Mouse (Mus musculus) heart, adult 9 months (tissue): ENCODE data around the gene Rnf115.

Source experiments
- DNase-seq, 2 experiments: peaks; one replicate each; pipeline ENCODE4 v3.0.0; 2022; ENCODE audit warnings: low spot score in 2 of 2

Rnf115 gene

DNA sequence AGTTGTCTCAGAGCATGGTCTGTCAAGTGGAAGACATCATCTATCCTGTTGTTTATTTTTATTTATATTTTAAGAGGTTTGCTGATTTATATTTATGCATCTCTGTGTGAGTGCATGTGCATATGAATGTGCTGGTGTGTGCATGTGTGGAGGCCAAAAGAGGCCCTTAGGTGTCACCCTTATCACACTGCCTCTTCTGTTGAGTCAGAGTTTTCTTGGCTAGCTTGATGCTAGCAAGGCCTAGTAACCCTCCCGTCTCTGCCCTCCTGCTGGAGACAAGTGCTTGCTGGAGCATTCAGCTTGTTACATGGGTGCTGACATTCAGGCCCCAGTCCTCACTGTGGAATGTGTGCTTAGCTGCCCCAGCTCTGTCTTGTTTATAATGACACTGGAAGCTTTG lies 45.5 kb downstream of the Rnf115 start:
- peak in 1 of 2 experiments; percentile 10 for DNase-seq

DNA sequence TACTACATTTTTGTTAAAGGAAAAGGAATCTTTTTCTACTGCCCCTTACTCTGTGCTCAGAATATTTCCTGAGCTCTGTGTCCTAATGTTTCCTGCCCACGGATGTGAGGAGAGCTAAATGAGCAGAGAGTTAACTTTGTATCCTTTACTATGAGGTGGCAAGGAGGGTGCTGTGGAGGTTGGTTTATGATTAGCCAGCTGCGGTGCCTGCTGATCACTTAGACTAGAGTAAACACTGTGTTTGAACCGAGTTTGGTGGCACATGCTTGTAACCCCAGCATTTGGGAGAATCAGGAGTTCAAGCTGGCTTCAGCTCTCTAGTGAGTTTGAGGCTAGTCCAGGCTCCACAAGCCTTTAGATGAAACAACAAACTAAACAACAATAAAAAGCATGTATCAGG lies 49.7 kb downstream of the Rnf115 start:
- DNase-seq: no peak

GRCm38 (mm10) chr3:96782236-96782635 lies 54.8 kb downstream of the Rnf115 start:
- no peak for DNase-seq

- DNase-seq: no peak
These were observed 60.3 kb downstream of the Rnf115 start for GRCm38 (mm10) chr3:96787784-96788183.

DNA sequence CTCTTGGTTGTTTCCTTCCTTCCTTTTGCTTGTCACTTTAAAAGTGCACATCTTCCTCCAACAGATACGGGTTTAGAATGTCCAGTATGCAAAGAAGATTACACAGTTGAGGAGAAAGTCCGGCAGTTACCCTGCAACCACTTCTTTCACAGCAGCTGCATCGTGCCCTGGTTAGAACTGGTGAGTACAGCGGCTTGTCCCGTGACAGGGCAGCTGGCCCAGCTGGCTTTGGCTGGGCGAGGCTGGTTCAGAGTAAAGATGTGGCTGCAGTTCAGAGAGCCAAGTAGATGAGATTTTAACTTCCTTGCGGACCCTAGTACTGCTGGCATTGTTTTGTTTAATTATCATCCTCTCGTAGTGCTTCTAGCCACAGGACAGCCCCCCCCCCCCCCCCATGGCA lies 61.0 kb downstream of the Rnf115 start:
- DNase-seq: peak in 1 of 2 experiments; percentile 23

DNA sequence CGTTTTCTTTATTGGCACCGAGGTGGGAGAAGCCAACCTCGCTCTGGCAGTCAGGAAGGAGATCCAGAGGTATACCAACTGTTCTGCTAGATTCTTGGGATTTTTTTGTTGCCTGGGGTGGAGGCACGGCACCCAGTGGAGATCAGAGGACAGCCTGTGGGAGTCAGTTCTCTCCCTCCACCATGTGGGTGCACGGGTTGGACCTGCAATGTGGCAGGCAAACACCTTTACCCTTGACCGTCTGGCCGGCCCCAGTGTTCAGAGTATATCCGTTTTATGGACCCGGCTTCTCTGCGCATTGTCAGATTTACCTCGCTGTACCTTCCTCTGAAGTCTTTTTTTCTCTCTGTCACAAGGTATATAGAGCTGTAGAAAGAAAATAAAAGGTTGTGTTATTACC lies 72.8 kb downstream of the Rnf115 start:
- no peak for DNase-seq

GRCm38 (mm10) chr3:96802214-96802613 lies 74.8 kb downstream of the Rnf115 start:
- DNase-seq: no peak

DNA sequence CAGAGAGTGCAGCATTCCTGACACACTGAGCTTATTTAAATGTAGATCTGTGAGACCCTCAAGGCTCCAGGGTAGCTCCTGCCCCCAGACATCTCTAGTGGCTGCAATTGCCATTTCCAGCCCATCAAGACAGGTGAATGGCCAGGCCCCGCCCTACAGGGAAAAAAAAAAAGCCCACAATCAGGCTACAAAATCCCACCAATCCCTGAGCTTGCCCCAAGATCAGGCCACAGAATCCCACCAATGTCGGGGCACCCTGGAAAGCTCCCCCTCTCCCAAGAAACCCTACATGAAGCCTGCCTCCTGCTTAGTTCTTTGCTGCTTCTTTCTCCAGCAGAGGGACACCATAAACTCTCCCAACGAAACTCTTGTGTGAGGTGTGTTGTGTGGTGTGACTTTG lies 80.7 kb downstream of the Rnf115 start:
- DNase-seq: no peak

DNA sequence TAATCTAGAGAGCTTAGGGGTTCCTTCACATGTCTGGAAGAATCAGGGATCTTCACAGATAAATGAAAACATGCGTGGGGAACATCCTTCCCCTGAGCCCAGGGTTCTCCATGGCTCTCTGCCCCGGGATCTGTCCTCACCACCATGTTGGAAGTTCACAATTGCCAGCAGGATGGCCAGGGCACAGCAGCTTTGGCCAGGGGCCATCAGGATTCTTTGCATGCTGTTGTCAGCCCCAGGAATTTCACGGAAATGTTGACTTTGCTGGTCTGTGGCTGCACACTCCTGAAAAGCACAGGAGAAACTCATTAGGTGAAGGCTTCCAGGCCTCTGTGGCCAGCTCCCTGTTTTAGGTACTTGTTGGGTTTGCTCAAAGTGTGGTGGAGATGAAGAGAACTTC lies 81.2 kb downstream of the Rnf115 start:
- DNase-seq: no peak

DNA sequence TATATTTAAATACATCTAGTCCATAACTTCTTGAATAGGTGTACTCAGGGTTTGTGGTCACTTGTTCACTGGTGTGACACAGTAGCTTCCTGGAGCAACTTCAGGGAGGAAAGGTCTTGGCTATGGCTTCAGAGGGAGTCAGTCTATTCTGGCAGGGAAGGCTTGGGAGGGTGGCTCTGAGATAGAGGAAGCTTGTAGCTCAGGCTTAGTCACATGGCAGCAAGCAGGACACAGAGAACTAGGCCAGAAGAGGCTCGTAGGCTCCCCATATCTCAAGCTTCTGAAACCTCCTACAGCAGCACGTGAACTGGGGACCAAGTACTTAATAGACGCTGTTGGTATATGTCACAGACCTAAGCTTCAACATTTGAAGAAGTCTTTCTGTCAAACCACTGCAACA lies 83.8 kb downstream of the Rnf115 start:
- peak in 1 of 2 experiments; percentile 13 for DNase-seq

DNA sequence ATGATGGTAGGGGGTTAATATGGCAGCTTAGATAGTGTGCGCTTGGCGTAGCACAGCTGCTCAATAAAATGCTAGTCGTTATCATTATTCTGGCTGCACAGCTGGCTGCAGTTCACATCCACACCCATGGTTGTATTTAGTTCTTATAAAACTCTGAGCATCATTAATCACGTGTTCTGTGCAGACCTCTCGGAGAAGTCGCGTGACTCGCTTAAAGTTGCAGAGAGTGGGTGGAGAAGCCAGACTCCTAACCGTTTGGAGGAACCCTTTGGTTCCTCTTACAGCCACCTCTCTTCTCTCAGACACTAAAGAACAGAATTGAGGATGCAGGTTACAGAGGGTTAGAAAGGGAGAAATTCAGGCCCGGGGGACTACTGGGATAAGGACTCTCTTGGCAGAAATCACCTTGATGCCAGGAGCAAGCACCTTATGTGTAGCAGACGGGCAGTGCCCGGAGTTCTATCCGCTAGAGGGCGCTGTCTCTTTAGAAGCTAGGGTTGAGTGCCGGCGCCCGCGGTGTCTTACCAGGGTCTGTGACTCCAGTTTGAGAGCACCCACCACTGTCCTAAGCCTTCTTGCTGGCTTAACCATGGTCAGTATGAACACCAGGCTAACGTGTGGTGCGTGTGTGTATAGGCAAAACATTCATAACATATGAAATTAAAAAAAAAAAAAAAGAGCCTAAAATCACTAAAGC lies 85.1 kb downstream of the Rnf115 start:
- DNase-seq: peak; percentile 35 to 62

- peak; percentile 34 to 47 for DNase-seq
These were observed 85.6 kb downstream of the Rnf115 start for GRCm38 (mm10) chr3:96813106-96813505.

DNA sequence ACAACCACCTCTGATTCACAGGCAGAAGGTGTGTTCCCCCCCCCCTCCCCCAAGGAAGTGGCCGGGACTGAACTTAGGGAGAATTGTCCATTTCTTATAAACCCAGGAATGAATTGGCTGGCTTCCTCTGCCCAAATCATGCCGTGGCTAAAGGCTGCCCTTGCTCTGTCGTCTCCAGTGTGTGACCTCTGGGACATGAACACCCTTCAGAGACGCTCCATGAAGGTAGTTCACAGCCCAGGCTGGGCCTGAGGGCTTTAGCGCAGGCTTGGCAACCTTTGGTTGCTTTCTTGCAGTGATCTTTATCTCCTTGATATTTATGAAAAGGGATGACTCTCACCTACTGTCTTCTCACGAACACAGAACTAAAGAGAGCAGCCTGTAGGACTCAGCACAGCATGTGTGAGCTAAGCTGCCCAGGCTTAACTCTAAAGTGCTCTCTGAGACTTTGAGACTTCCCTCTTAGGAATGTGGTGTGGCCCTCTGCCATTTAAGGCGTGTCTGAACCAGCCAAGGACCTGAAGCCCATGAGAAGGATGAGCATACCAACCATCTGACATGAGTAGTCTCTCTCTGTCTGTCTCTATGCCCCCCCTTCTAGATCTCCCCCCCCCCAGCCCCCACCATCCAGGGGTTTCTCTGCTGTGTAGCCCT lies 86.3 kb downstream of the Rnf115 start:
- DNase-seq: no peak

DNA sequence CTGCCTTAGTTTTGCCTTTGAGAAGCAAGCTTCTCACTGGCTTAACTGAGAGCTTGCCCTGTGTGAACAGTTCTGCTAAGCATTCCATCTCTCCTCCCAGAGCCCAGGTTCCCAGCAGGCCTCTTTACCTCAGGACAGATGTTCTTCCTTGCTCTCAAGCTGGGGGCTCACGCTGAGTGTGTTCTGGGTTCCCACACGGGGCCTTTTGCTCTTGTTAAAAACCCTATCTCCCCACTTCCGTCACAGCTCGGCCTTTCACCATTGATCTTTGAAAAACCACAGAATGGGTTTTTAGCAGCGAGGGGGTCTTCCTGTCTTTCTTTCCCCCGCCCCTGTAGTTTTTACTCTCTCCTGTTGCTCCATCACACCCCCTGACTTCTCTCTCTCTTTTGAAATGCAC lies 86.9 kb downstream of the Rnf115 start:
- DNase-seq: no peak

DNA sequence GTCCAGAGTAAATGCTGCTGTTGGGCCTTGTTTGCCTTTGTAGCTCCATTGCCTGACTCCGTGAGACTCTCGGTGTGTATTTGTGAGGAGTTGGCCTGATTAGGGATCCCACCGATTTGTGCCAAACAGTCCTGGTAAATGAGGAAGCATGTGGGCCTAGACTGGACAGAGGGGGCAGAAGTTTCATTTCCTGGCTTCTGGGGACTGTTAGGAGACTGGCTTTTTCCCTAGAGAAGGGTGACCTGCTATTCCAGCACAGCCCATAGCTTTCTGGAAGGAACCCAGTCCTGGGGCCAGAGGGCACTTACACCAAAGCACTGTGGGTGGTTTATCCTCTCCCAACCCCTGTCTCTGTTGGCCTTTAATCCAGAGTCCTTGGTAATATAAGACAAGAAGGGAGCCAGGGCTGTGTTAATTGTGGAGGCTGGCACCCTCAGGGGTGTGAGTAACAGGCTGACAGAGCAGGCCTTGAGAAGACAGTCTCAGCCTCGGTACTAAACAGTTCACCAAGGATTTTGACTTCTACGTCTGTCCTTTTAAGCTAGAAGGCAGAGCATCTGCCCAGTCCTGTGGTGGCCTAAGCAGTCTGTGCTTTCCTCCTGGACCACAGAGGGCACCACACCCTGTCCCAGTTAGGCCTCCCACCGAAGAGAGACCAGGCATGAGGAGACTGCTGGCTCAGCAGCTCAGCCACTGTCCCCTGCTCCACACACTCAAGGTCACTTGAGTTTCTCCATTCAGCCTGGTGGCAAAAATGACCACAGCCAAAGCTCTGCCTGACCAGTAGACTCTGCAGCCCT lies 92.9 kb downstream of the Rnf115 start:
- no peak for DNase-seq

DNA sequence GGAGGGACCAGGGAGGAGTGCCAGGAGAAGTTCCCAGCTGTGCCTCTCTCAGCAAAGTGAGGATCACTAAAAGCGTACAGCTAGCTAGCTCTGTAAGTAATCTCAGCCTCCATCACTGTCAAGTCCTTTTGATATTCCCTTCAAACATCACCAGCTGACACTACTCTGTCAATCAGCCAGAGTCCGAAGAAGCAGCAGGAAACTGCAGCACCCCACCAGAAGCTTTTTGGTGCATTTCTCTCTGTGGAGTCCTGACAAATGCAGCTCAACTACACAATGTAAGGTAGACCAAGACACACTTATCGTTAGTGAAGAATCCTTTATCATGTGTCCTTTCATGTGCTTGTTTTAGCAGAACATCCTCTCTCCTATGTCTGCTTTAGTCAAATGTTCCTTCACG lies 94.1 kb downstream of the Rnf115 start:
- no peak for DNase-seq

DNA sequence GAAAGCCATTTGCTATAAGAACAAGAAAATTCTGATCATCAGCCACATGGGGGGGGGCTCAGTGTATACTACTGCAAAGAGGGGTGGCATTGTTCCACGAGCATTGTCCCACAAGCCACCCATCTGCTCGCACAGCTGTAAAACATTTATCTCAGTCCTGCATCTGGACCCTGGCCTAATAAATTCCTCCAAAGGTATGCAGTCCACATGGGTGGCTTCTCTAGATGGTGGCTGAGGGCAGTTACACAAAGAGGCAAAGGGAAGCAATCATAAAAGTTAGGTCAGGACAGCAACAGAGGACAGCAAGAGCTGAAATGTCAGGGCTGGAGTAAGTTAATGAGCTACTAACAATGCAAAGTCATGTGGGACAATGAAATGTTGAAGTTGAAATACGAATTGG lies 96.2 kb downstream of the Rnf115 start:
- DNase-seq: no peak

DNA sequence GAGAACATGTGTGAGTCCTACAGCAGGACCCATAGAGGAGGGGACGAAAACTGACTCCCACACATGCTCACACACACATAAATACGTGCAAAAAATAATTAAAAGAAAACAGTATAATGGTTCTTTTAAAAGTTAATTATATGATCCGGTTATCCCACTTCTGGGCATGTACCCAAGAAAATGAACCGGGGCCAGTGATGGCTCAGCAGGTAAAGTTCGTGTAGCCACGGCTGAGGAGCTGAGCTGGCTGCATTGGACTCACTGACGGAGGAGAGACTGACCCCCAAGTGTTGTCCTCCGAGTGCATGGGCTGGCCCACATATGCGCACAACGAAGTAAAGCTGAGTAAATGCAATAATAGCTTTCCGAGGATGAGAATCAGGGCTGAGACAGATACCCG lies 97.2 kb downstream of the Rnf115 start:
- DNase-seq: no peak

DNA sequence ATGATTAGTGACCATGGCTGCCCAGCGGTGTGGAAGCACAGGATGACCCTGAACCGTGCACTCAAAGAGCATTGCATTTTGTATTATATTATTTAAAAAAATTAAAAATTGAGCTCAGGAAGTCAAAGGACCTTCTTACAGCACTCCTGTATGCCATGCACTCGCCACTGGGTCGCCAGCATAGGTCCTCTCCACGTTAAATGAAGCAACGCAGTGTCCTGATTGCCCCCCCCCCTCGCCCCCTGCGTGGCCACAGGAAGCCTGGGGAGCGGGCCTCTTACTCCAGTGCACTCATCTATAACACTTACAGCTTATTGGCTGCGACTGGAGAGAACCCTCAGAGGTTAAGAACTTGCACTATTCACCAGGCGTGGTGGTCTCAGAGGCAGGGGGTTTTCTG lies 97.8 kb downstream of the Rnf115 start:
- DNase-seq: no peak

- no peak for DNase-seq
These were observed 100.9 kb downstream of the Rnf115 start for GRCm38 (mm10) chr3:96828308-96828864.

- no peak for DNase-seq
These were observed 101.5 kb downstream of the Rnf115 start, which contains the start of the genes Pdzk1 and Cd160 for GRCm38 (mm10) chr3:96828984-96829383. TSS of gene Pdzk1 (plus strand) at chr3:96829284. TSS of gene Cd160 (minus strand) at chr3:96829351.

- DNase-seq: no peak
These were observed 102.4 kb downstream of the Rnf115 start for GRCm38 (mm10) chr3:96829856-96830255.
